Mouse (Mus musculus): ENCODE data around the gene Cdh13.

DNA sequence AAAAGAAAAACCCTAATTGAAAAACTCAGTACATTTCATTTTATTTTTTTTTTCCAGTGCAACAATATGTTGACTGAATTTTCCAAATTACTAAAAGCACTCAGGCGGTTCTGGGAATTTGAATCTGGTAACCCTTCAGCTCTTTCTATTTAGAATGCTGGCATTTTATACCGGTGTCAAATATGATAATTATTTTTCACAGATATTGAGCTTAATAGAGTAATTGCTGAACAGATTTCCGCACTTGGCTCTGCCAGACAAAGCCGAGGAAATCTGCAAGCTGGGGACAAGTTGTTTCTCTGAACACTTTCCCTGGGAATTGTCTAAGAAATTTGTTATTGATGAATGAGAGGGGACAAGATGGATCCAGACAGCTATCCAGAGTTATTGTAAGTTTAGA, 256.4 kb downstream of the Cdh13 start:
- TF ChIP-seq USF1 (IDR thresholded peaks at IDR 0.05; ENCODE audit: low read depth), result no peak
- TF ChIP-seq CEBPB (IDR thresholded peaks at IDR 0.05; ENCODE audit: insufficient read depth, poor library complexity, severe bottlenecking), result no peak
- TF ChIP-seq POLR2A (IDR thresholded peaks at IDR 0.05; ENCODE audit: insufficient read length, low read depth), result no peak
- no peak for TF ChIP-seq TCF12 (IDR thresholded peaks at IDR 0.05; ENCODE audit: insufficient read depth, poor library complexity, severe bottlenecking)
- TF ChIP-seq E2F4 (IDR thresholded peaks at IDR 0.05; ENCODE audit: insufficient read depth), result no peak
- no peak for TF ChIP-seq MYOG (IDR thresholded peaks at IDR 0.05; ENCODE audit: control insufficient read depth in 1 of 3, insufficient read depth in 1 of 3, insufficient read length in 2 of 3, low read depth in 2 of 3)

Measured in myocyte (in vitro differentiated cells).